In genomic region chr9:119842541-119843169, GRCm38 (mm10) we compare ENCODE assay signal across 19 mouse cellular contexts. TPM values are rescaled to one million over a fixed set of nuclear protein-coding genes. Genes with fewer than 3 reads are reported as not detected.
DNase-seq lines count a peak whose midpoint lies in the region; ATAC-seq lines count a peak whose summit lies in the region.
"Had no signal": no experiment of that assay in that cellular context is flagged by ENCODE, and none has a peak within 500 bp of the region (broad histone marks: within the 10 kb centered on the region; RNA-seq: fewer than 3 reads in every experiment).

No protein-coding gene starts in this region.

- peak; percentile 13 for DNase-seq in heart, adult 11 months
- DNase-seq in heart, postnatal 14 days = no peak
- DNase-seq in liver, embryonic 13.5 days = no peak
- no peak for DNase-seq in liver
- DNase-seq in right cerebral cortex, postnatal 10 days (ENCODE audit: low spot score in 2 of 2) = peak; percentile 49 to 55
- DNase-seq in right cerebral cortex, postnatal 25 days = no peak
- DNase-seq in urinary bladder, postnatal 10 days (ENCODE audit: low spot score) = no peak
- DNase-seq: adrenal gland, adult 2 months; cerebellum, postnatal 14 days; embryo, embryonic 11 days; heart, postnatal 10 days had no signal

- peak overlapping the region; percentile 20; the same call in 1 of the 2 replicates for H3K27ac ChIP-seq in liver, embryonic 13.5 days
- H3K27ac ChIP-seq: layer of hippocampus, adult 2 months; macrophage; midbrain, embryonic 12.5 days; stomach, postnatal 0 days had no signal

- 37% methylated on average over 4 of the region's 4 CpGs for WGBS in liver, embryonic 13.5 days (ENCODE audit: insufficient replicate concordance)

- H3K27me3 ChIP-seq in liver, embryonic 13.5 days = no peaks in the 10 kb centered on the region
- H3K27me3 ChIP-seq: heart, embryonic 12.5 days had no signal

- peaks cover 5% of the 10 kb centered on the region; the same call in 1 of the 2 replicates for H3K4me1 ChIP-seq in liver, embryonic 13.5 days (replicated peaks)
- H3K4me1 ChIP-seq: heart, embryonic 12.5 days had no signal

- no peak for ATAC-seq in liver, embryonic 13.5 days (ENCODE audit: low read depth)
- ATAC-seq: lung, postnatal 0 days had no signal

- H3K4me3 ChIP-seq in liver, embryonic 13.5 days (replicated peaks) = no peak overlapping the region
- H3K4me3 ChIP-seq: heart, embryonic 12.5 days; layer of hippocampus, adult 2 months; midbrain, embryonic 12.5 days had no signal

- H3K36me3 ChIP-seq in liver, embryonic 13.5 days = no peaks in the 10 kb centered on the region
- H3K36me3 ChIP-seq: heart, embryonic 12.5 days; midbrain, embryonic 12.5 days had no signal

- H3K4me2 ChIP-seq in liver, embryonic 13.5 days = no peak overlapping the region
- H3K4me2 ChIP-seq: heart, embryonic 12.5 days; midbrain, embryonic 12.5 days had no signal

- intact Hi-C loops in heart, postnatal 14 days (cut with DNase I) = no loop called here

- H3K9me3 ChIP-seq in liver, embryonic 13.5 days (replicated peaks) = no peaks in the 10 kb centered on the region
- H3K9me3 ChIP-seq: midbrain, embryonic 12.5 days had no signal

- no peak overlapping the region for H3K9ac ChIP-seq in liver, embryonic 13.5 days
- H3K9ac ChIP-seq: heart, embryonic 12.5 days; midbrain, embryonic 12.5 days had no signal

RNA-seq across cellular contexts. Expression of gene Scn11a, which starts 17.4 kb away (rescaled TPM):
- total RNA-seq in heart, postnatal 14 days (2021) = under 1 TPM; 0.05 to 0.07 TPM
- polyA plus RNA-seq in liver, embryonic 13.5 days (2015; fragmentation: Nextera tagmentation; extraction: Ambion mirVana) = not detected in 2 replicates
- total RNA-seq: adrenal gland, adult 2 months; layer of hippocampus, adult 2 months; layer of hippocampus, postnatal 25 days had no signal
- polyA plus RNA-seq: adrenal gland, adult 2 months; gonadal fat pad, adult 2 months; heart, embryonic 12.5 days; lung, postnatal 0 days; macrophage had no signal

RNA-seq across cellular contexts. Expression of gene Wdr48, which starts 52.0 kb away (rescaled TPM):
- total RNA-seq in heart, postnatal 14 days (2021) = 10 to 100 TPM; 28.9 to 29.6 TPM
- polyA plus RNA-seq in liver, embryonic 13.5 days (2015; fragmentation: Nextera tagmentation; extraction: Ambion mirVana) = 22.8 and 27.8 TPM in 2 replicates

Comparison
In these comparisons a context has a peak if more than half of its experiments do, and no peak if none do; other contexts are left out.
1. DNase-seq: peak in heart, adult 11 months (single experiment) and right cerebral cortex, postnatal 10 days (2 of 2); none in heart, postnatal 14 days (0 of 2), liver, embryonic 13.5 days (single experiment), liver (single experiment), right cerebral cortex, postnatal 25 days (single experiment) and urinary bladder, postnatal 10 days (single experiment).